Mouse (Mus musculus): ENCODE measurements around the gene Etv4. TPM values are rescaled to one million over a fixed set of nuclear protein-coding genes. Genes with fewer than 3 reads are reported as not detected.

The Etv4 gene
- 9.3 and 11.8 TPM in 2 replicates for polyA plus RNA-seq (2014; fragmentation: Nextera tagmentation; extraction: Ambion mirVana)

DNA sequence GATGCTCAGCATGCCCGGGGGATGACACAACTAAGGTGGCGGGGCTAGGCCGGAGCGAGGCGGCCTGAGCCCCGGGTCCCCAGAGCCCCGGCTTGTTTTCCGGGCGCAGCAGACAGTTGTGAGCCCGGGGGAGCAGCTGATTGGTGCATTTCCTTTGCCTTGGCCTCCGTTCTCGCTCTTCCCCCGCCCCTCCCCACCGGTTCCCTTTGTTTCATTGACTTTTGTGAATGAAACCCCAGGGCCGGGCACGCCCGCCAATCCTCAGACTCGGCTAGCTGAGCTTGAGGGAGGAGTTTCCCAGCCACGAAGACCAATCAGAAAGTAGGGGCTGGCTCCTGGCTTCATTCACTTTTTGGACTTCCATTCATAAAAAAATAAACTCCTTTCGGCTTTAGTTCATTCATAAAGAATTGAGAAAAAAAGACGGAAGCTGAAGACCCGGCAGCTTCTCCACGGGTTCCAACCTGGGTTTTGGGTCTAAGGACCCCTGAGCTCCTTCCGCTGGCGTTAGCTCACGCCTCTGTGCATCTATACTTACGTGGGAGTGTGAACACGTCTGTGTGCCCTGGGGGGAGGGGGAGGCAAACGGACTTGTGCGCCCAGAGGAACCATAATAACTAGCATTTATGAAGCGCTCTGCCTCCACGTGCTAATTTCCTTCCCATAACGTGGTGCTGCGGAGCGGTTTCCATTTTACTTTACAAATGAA lies at the start of gene Etv4:
Gene Etv4, minus strand, starts transcription at position 229 of the 709 bp plus-strand sequence.
- WGBS = 1% methylated on average over 25 of the region's 35 CpGs
- Histone ChIP-seq H3K9ac (ENCODE audit: low read depth, low read length) (peak within 1 kb of the TSS; percentile 67), H3K36me3 (ENCODE audit: control insufficient read depth, insufficient read depth, low read length) (no peaks in the 10 kb centered on the region), H3K4me1 (ENCODE audit: control insufficient read depth, insufficient read depth, low read length) (peaks cover 6% of the 10 kb centered on the region; the same call in 1 of the 2 replicates), H3K4me3 (ENCODE audit: low read depth, low read length) (peak within 1 kb of the TSS; percentile 58), H3K4me2 (ENCODE audit: low read depth, low read length) (peak within 1 kb of the TSS; percentile 99), H3K27ac (replicated peaks; ENCODE audit: low read depth, low read length) (peak within 1 kb of the TSS; percentile 77), H3K27me3 (replicated peaks; ENCODE audit: control insufficient read depth, insufficient read depth, low read length) (peaks cover 45% of the 10 kb centered on the region), H3K9me3 (ENCODE audit: control insufficient read depth, low read length) (no peaks in the 10 kb centered on the region)
- DNase-seq (ENCODE audit: low spot score) (peak; percentile 98), ATAC-seq (ENCODE audit: low read depth) (peak; percentile 93)

DNA sequence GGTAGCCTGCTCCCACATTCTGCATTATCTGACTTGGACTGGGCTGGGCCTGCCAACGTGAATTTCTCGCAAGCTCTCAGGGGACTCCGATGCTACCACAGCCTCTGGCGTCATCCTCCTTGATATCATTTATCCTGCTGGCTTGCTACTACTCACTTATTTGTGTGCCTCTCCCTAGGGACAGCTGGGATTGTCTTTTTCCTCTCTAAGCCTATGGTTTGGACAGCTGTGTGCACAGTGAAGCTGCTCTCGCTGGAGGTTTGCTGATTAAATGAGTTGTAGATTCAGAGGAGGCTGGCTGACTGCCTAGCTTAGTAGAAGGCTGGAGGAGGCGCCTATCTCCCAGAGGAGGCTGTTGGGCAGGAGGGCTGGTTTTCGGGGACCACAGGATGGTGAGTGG lies 46.8 kb upstream of the Etv4 start:
- DNase-seq (ENCODE audit: low spot score) = peak; percentile 90
- Histone ChIP-seq H3K27me3 (replicated peaks; ENCODE audit: control insufficient read depth, insufficient read depth, low read length) (no peaks in the 10 kb centered on the region), H3K9ac (ENCODE audit: low read depth, low read length) (no peak overlapping the region), H3K36me3 (ENCODE audit: control insufficient read depth, insufficient read depth, low read length) (no peaks in the 10 kb centered on the region), H3K4me2 (ENCODE audit: low read depth, low read length) (no peak overlapping the region), H3K4me3 (ENCODE audit: low read depth, low read length) (no peak overlapping the region), H3K27ac (replicated peaks; ENCODE audit: low read depth, low read length) (peak overlapping the region; percentile 66), H3K9me3 (ENCODE audit: control insufficient read depth, low read length) (no peaks in the 10 kb centered on the region), H3K4me1 (ENCODE audit: control insufficient read depth, insufficient read depth, low read length) (peaks cover 21% of the 10 kb centered on the region)
- peak; percentile 76 for ATAC-seq (ENCODE audit: low read depth)
- WGBS = 44% methylated on average over 7 of the region's 7 CpGs

DNA sequence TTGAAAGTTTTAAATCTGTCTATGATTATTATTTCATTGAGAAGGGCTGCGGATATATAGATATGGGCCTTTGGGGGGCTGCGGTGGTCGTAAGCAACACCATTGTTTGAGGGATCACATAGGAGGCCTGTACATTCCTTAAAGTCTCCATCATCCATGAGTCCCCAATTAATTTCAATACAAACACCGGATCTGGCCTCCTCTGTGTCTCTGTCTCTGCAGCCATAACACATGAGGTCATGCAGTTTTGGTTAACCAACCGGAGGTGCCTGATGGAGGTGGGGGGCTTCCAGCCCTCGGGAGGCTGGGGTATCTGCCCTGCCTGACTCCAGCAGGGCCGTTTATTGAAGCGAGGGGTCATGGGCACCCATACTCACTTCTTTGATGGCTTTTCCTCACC lies 45.4 kb upstream of the Etv4 start:
- Histone ChIP-seq H3K36me3 (ENCODE audit: control insufficient read depth, insufficient read depth, low read length) (no peaks in the 10 kb centered on the region), H3K4me2 (ENCODE audit: low read depth, low read length) (peak overlapping the region; percentile 35), H3K9ac (ENCODE audit: low read depth, low read length) (0 out of 2 replicates have a peak overlapping the region, but pooled peaks have one; percentile 5), H3K27ac (replicated peaks; ENCODE audit: low read depth, low read length) (peak overlapping the region; percentile 85), H3K4me3 (ENCODE audit: low read depth, low read length) (no peak overlapping the region), H3K4me1 (ENCODE audit: control insufficient read depth, insufficient read depth, low read length) (peaks cover 21% of the 10 kb centered on the region), H3K9me3 (ENCODE audit: control insufficient read depth, low read length) (no peaks in the 10 kb centered on the region), H3K27me3 (replicated peaks; ENCODE audit: control insufficient read depth, insufficient read depth, low read length) (no peaks in the 10 kb centered on the region)
- WGBS = 35% methylated on average over 8 of the region's 8 CpGs
- ATAC-seq (ENCODE audit: low read depth) (peak; percentile 48; the same call in 1 of the 2 replicates), DNase-seq (ENCODE audit: low spot score) (peak; percentile 50)

DNA sequence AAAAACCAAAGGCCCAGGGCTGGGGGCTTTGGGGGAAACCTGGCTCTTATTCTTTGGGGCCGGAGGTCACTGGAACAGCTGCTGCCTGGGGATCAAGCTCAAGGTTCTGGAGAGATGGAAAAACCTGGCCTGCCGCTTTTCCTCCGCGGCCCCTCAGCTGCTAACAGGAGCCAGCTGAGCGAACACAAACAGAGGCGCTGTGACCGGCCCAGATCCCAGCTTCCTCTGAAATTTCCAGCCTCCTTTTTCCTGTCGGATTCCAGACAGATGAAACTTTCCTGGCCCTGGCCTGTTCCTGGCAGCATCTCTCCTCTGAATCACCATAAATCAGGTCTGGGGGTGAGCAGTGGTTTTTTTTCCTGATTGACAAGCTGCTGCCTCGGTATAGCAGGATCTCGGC lies 44.9 kb upstream of the Etv4 start:
- H3K27ac ChIP-seq (replicated peaks; ENCODE audit: low read depth, low read length) = peak overlapping the region; percentile 85
- peak overlapping the region; percentile 35 for H3K4me2 ChIP-seq (ENCODE audit: low read depth, low read length)
- peak; percentile 83 for ATAC-seq (ENCODE audit: low read depth)
- no peak overlapping the region for H3K4me3 ChIP-seq (ENCODE audit: low read depth, low read length)
- H3K9me3 ChIP-seq (ENCODE audit: control insufficient read depth, low read length) = no peaks in the 10 kb centered on the region
- no peaks in the 10 kb centered on the region for H3K27me3 ChIP-seq (replicated peaks; ENCODE audit: control insufficient read depth, insufficient read depth, low read length)
- H3K9ac ChIP-seq (ENCODE audit: low read depth, low read length) = peak overlapping the region; percentile 5; the same call in 1 of the 2 replicates
- 13% methylated on average over 9 of the region's 10 CpGs for WGBS
- H3K36me3 ChIP-seq (ENCODE audit: control insufficient read depth, insufficient read depth, low read length) = no peaks in the 10 kb centered on the region
- peaks cover 21% of the 10 kb centered on the region for H3K4me1 ChIP-seq (ENCODE audit: control insufficient read depth, insufficient read depth, low read length)
- peak; percentile 93 for DNase-seq (ENCODE audit: low spot score)

DNA sequence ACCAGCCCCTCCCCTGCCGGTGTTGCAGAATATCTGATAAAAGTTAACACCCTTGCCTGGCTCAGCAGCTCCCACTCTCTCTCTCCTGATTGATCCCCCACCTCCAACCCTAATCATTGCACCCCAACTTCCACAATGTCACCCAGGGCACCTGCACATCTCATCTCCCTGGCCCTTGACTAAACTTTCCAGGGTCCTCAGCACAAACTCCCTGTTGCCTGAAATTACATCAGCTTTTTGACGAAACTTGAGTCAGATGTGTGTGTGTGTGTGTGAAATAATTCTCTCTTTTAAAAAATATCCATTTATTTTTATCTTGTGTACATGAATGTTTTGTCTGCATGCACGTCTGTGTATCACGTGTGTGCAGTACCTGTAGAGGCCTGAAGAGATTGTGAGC lies 43.5 kb upstream of the Etv4 start:
- H3K27ac ChIP-seq (replicated peaks; ENCODE audit: low read depth, low read length) = no peak overlapping the region
- H3K4me1 ChIP-seq (ENCODE audit: control insufficient read depth, insufficient read depth, low read length) = peaks cover 21% of the 10 kb centered on the region
- H3K9ac ChIP-seq (ENCODE audit: low read depth, low read length) = no peak overlapping the region
- H3K27me3 ChIP-seq (replicated peaks; ENCODE audit: control insufficient read depth, insufficient read depth, low read length) = no peaks in the 10 kb centered on the region
- H3K4me2 ChIP-seq (ENCODE audit: low read depth, low read length) = no peak overlapping the region
- H3K9me3 ChIP-seq (ENCODE audit: control insufficient read depth, low read length) = no peaks in the 10 kb centered on the region
- H3K4me3 ChIP-seq (ENCODE audit: low read depth, low read length) = no peak overlapping the region
- DNase-seq (ENCODE audit: low spot score) (no peak), ATAC-seq (ENCODE audit: low read depth) (no peak)
- H3K36me3 ChIP-seq (ENCODE audit: control insufficient read depth, insufficient read depth, low read length) = no peaks in the 10 kb centered on the region
- WGBS = 84% methylated on average over 4 of the region's 4 CpGs

DNA sequence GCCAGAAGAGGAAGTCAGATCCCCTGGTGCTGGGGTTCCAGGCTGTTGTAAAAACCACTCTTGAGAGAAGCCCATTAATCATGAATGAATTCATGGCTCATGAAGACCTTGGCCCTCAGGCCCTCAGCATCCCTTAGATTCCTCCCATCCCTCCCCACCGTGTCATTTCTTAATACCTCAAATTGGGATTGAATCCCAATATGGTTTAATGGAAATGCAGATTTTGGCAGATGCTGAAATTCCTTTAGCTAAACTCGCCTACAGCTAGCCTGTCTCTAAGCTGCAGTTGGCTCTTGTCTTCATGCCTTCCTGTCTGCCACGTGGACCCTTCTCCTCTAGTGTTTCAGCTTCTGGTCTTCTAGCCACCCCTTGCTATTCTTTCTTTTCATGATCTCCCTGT lies 38.0 kb upstream of the Etv4 start:
- Histone ChIP-seq H3K4me1 (ENCODE audit: control insufficient read depth, insufficient read depth, low read length) (no peaks in the 10 kb centered on the region), H3K27me3 (replicated peaks; ENCODE audit: control insufficient read depth, insufficient read depth, low read length) (no peaks in the 10 kb centered on the region), H3K27ac (replicated peaks; ENCODE audit: low read depth, low read length) (no peak overlapping the region), H3K9ac (ENCODE audit: low read depth, low read length) (no peak overlapping the region), H3K9me3 (ENCODE audit: control insufficient read depth, low read length) (peaks cover 4% of the 10 kb centered on the region; the same call in 1 of the 2 replicates), H3K36me3 (ENCODE audit: control insufficient read depth, insufficient read depth, low read length) (no peaks in the 10 kb centered on the region), H3K4me3 (ENCODE audit: low read depth, low read length) (no peak overlapping the region), H3K4me2 (ENCODE audit: low read depth, low read length) (no peak overlapping the region)
- ATAC-seq (ENCODE audit: low read depth) (no peak), DNase-seq (ENCODE audit: low spot score) (peak; percentile 73)
- 52% methylated on average over 3 of the region's 3 CpGs for WGBS

DNA sequence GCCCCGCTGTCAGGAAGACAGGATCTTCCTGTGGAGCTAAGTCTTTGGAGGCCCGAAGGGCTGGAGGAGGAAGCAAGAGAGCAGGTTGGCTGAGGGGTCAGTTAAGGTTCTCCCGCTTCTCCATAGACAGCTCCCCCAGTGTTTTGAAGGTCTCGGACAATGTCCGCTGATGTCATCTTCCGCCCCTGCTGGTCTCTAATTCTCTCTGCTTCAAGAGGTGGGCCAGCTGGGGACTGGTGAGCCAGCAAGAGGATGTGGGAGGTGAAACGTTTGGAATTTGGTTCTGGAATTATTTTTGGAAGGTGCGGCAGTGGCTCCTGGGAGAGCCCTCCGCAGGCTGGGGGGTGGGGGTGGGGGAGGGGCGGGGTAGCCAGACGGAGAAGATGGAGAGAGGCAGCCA lies 35.7 kb upstream of the Etv4 start:
- no peaks in the 10 kb centered on the region for H3K4me1 ChIP-seq (ENCODE audit: control insufficient read depth, insufficient read depth, low read length)
- H3K4me2 ChIP-seq (ENCODE audit: low read depth, low read length) = peak overlapping the region; percentile 6; the same call in 1 of the 2 replicates
- H3K27ac ChIP-seq (replicated peaks; ENCODE audit: low read depth, low read length) = no peak overlapping the region
- WGBS = 43% methylated on average over 10 of the region's 11 CpGs
- H3K36me3 ChIP-seq (ENCODE audit: control insufficient read depth, insufficient read depth, low read length) = no peaks in the 10 kb centered on the region
- no peak for ATAC-seq (ENCODE audit: low read depth)
- H3K27me3 ChIP-seq (replicated peaks; ENCODE audit: control insufficient read depth, insufficient read depth, low read length) = no peaks in the 10 kb centered on the region; the same call in 1 of the 2 replicates
- H3K4me3 ChIP-seq (ENCODE audit: low read depth, low read length) = no peak overlapping the region
- no peak overlapping the region for H3K9ac ChIP-seq (ENCODE audit: low read depth, low read length)
- peak; percentile 38 for DNase-seq (ENCODE audit: low spot score)
- peaks cover 4% of the 10 kb centered on the region; the same call in 1 of the 2 replicates for H3K9me3 ChIP-seq (ENCODE audit: control insufficient read depth, low read length)

DNA sequence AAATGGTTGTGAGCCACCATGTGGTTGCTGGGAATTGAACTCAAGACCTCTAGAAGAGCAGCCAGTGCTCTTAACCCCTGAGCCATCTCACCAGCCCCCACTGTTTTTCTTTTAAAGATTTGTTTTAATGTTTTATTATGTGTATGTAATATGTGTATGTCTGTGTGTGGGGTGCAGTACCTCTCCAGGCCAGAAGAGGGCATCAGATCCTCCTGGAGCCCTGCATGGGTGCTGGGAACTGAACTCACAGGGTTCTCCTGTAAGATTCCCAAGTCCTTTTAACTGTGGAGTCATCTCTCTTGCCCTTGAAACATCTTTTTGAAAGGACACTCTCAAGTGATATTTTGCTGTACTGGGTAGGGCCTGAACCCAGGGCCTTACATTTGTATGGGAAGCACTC lies 34.7 kb upstream of the Etv4 start:
- DNase-seq (ENCODE audit: low spot score) (no peak), ATAC-seq (ENCODE audit: low read depth) (no peak)
- H3K4me3 ChIP-seq (ENCODE audit: low read depth, low read length) = no peak overlapping the region
- H3K9ac ChIP-seq (ENCODE audit: low read depth, low read length) = no peak overlapping the region
- no peak overlapping the region for H3K27ac ChIP-seq (replicated peaks; ENCODE audit: low read depth, low read length)
- H3K4me2 ChIP-seq (ENCODE audit: low read depth, low read length) = no peak overlapping the region
- no peaks in the 10 kb centered on the region for H3K36me3 ChIP-seq (ENCODE audit: control insufficient read depth, insufficient read depth, low read length)
- no peaks in the 10 kb centered on the region; the same call in 1 of the 2 replicates for H3K27me3 ChIP-seq (replicated peaks; ENCODE audit: control insufficient read depth, insufficient read depth, low read length)
- H3K4me1 ChIP-seq (ENCODE audit: control insufficient read depth, insufficient read depth, low read length) = peaks cover 9% of the 10 kb centered on the region
- H3K9me3 ChIP-seq (ENCODE audit: control insufficient read depth, low read length) = peaks cover 4% of the 10 kb centered on the region; the same call in 1 of the 2 replicates

All from embryonic facial prominence, embryonic 14.5 days (tissue).